Mouse (Mus musculus) ES-E14 (cell line): Measurements from ENCODE around the gene Cbr3. TPM values are rescaled to one million over a fixed set of nuclear protein-coding genes. Genes with fewer than 3 reads are reported as not detected.

ENCODE experiments used
- DNase-seq: peaks from one replicate; pipeline ENCODE4 v3.0.0-alpha.2; 2013; ENCODE audit warnings: low read depth, low spot score
- H3K27ac ChIP-seq: 2 replicates; pipeline ENCODE4 v1.5.1; 2012; ENCODE audit warnings: low read depth, mild to moderate bottlenecking, low read length, moderate library complexity, mixed read lengths; ENCODE audit not compliant: poor library complexity, insufficient read depth, severe bottlenecking
- H3K36me3 ChIP-seq: 2 replicates; pipeline ENCODE4 v1.6.1; 2012; ENCODE audit warnings: mild to moderate bottlenecking, low read length, moderate library complexity, mixed read lengths; ENCODE audit not compliant: control insufficient read depth, poor library complexity, insufficient read depth, severe bottlenecking
- H3K4me1 ChIP-seq, 2 experiments: fragments of 150-350 bp in 1 of 2; sonication (generic) in 1 of 2; 2 replicates each; pipeline ENCODE4 v1.6.1; 2012; ENCODE audit warnings: low read length in 2 of 2, mild to moderate bottlenecking in 1 of 2, mixed read lengths in 1 of 2; ENCODE audit not compliant: control insufficient read depth in 2 of 2, insufficient read depth in 2 of 2, poor library complexity in 1 of 2
- H3K4me3 ChIP-seq, 2 experiments: fragments of 150-350 bp in 1 of 2; sonication (generic) in 1 of 2; 2 replicates each; pipeline ENCODE4 v1.5.1; 2012; ENCODE audit warnings: low read length in 2 of 2, low read depth in 1 of 2, mild to moderate bottlenecking in 1 of 2, mixed read lengths in 1 of 2; ENCODE audit not compliant: insufficient read depth in 1 of 2, poor library complexity in 1 of 2, severe bottlenecking in 1 of 2
- H3K9ac ChIP-seq: 2 replicates; pipeline ENCODE4 v1.6.1; 2012; ENCODE audit warnings: low read depth, mild to moderate bottlenecking, low read length, mixed read lengths; ENCODE audit not compliant: poor library complexity, insufficient read depth, severe bottlenecking
- H3K9me3 ChIP-seq: fragments of 150-350 bp; sonication (generic); 2 replicates; pipeline ENCODE4 v1.6.1; 2012; ENCODE audit warnings: low read depth, mild to moderate bottlenecking, low read length; ENCODE audit not compliant: control insufficient read depth, insufficient read depth
- CHD2 ChIP-seq: IDR thresholded peaks from 2 replicates; pipeline ENCODE4 v1.6.1; 2014; ENCODE audit warnings: mild to moderate bottlenecking, low read depth, low read length, inconsistent platforms
- HCFC1 ChIP-seq: IDR thresholded peaks from 2 replicates; pipeline ENCODE4 v1.6.1; 2012; ENCODE audit warnings: low read length, inconsistent platforms, borderline replicate concordance; ENCODE audit not compliant: insufficient read depth
- MAFK ChIP-seq: IDR thresholded peaks from 2 replicates; pipeline ENCODE4 v1.6.1; 2014; ENCODE audit warnings: mild to moderate bottlenecking, low read depth, low read length, inconsistent platforms; ENCODE audit not compliant: insufficient read depth
- ZC3H11A ChIP-seq: IDR thresholded peaks from 2 replicates; pipeline ENCODE4 v1.6.1; 2012; ENCODE audit warnings: low read depth, mild to moderate bottlenecking, inconsistent platforms, low read length, borderline replicate concordance
- ZNF384 ChIP-seq: IDR thresholded peaks from 2 replicates; pipeline ENCODE4 v1.6.1; 2012; ENCODE audit warnings: low read depth, low read length, inconsistent platforms
- in situ Hi-C, 2 experiments: fragments of 600-800 bp; cut with MboI; formaldehyde crosslinking; loops; one replicate each; pipeline ENCODE4 v1.15.1; 2025; ENCODE audit warnings: low sequenced_read_pairs in 2 of 2, inconsistent platforms in 1 of 2; ENCODE audit not compliant: unreplicated experiment in 2 of 2
- total RNA-seq: library from RNA; depleted of rRNA; stranded (reverse); fragments of 300-350 nt; gene quantifications from 2 replicates; pipeline ENCODE4 v1.2.3, GENCODE M21; 2012; rRNA removed

The Cbr3 gene
- total RNA-seq, 1 experiment: 15.2 TPM

DNA sequence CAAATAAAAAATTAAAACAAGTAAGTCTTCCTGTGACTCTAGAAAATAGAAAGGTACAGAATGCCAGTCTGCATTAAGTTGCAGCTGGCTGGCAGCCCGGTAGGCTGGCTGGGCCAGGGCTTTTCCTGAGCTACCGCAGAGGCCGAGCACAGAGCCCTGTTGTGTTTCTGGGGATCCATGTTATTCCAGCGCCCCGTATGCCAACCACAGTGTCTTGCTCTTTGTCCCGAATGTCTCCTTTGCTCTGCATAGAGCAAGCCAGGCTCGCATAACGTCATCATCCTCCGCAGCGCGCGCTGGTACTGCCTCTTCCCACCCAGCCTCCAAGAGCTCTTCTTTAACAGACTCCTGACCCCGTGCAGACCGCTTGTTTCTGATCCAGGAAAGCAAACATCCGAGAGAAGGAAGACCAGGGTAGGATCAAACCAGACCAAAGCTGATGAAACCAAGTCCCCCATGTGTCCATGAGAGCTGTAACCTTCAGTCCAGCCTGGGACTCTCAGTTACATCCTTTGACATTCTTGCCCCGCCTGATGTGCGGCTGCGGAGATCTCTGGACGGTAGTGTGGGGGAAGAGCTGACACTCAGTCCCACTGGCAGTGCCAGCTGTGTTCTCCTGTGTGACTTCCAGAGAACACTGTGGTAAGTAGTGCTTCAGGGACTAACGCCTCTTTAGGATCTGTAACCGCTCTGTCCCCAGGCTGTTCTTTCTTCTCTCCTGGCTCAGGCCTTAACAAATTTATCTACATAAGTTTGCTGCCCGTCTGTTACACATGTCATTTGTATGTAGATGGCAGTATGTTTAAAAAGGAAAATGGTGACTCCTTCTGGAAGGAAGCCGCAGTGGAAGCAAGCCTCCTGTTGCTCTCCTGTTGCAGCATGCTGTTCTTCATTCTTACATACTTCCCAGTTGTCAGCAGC is 47.0 kb downstream of the Cbr3 start:
- Histone ChIP-seq H3K9ac (no peak overlapping the region), H3K36me3 (no peaks in the 10 kb centered on the region; the same call in 1 of the 2 replicates), H3K4me1 (peaks cover 0 to 2% of the 10 kb centered on the region in 2 experiments; a peak in 1 of 4 replicates), H3K27ac (no peak overlapping the region), H3K9me3 (no peaks in the 10 kb centered on the region), H3K4me3 (no peak overlapping the region)
- in situ Hi-C loops: no loop called here
- TF ChIP-seq HCFC1: no peak
- DNase-seq: no peak

DNA sequence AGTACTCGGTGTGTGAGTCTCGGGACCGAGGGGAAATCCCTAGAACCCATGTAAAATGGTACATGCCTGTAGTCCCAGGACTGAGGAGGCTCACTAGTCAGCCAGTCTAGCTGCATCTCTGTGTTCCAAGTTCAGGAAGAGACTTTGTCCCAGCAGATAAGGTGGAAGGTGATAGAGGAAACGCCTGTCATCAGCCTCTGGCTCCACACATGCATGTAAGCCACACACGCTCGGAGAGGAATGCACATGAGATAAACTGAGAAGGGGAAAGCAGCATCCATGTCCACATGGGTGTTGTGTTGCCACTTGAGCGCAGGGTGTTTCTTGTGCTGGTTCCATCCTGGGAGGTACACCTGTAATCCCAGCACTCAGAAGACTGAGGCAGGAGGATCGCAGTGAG is 48.3 kb downstream of the Cbr3 start:
- in situ Hi-C loops: no loop called here
- H3K36me3 ChIP-seq: no peaks in the 10 kb centered on the region; the same call in 1 of the 2 replicates
- no peak for DNase-seq
- no peak overlapping the region for H3K9ac ChIP-seq
- H3K9me3 ChIP-seq: no peaks in the 10 kb centered on the region
- H3K4me3 ChIP-seq: no peak overlapping the region
- peaks cover 0 to 2% of the 10 kb centered on the region in 2 experiments; a peak in 1 of 4 replicates for H3K4me1 ChIP-seq
- no peak overlapping the region for H3K27ac ChIP-seq
- TF ChIP-seq ZNF384 (no peak), HCFC1 (no peak)

DNA sequence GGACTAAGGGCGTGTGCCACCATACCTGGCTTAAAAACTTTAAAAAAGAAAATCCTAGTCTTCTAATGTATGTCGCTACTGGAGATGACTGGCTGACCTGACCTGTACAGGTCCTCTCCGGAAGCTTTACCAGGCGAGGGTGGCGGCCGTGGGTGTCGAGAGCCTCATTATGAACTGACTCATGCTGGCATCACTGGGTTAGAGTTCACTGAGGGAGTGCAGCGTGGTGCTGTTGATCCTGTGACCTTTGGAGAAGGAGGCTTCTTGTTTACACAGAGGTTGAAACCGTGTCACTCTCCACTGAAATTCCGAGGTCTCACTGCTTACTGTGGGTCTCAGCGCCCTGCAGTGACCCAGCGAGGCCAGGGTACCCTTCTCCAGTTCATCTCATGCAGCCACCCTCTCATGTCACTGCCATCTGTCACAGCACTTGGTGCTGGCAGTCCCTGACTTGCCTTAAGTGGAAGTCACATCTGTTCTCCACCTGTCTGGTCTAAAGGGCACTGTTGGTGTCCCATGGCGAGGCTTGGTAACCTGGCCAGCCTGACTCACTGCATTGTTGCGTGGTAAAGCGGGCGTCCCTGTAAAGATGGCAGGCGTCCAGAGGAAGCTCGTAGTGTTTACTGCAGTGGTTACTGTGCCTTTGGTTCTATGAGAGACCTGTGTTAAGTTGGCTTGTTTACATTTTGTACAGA is 50.0 kb downstream of the Cbr3 start:
- Histone ChIP-seq H3K4me1 (peaks cover 0 to 2% of the 10 kb centered on the region in 2 experiments; a peak in 1 of 4 replicates), H3K9ac (no peak overlapping the region), H3K9me3 (no peaks in the 10 kb centered on the region), H3K27ac (no peak overlapping the region), H3K4me3 (no peak overlapping the region), H3K36me3 (no peaks in the 10 kb centered on the region; the same call in 1 of the 2 replicates)
- in situ Hi-C loops: no loop called here
- DNase-seq: no peak
- TF ChIP-seq ZNF384 (no peak), CHD2 (no peak), HCFC1 (no peak), ZC3H11A (no peak), MAFK (no peak)

DNA sequence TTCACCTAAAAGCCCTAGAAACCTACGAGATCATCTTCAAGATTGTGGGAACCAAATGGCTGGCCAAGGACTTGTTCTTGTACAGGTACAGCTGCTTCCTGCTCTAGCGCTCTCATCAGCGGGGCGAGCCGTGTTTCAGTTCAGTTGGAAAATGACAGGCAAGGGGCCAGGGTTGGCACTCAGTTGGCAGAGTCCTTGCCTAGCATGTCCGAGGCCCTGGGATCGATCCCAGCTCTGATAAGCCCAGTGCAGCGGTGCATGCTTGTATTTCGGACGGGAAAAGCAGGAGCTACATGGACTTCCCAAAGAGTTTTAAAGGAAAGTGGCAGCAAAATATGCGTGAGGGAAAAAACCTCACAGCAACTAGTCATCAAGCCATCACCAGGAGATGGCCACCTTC is 56.2 kb downstream of the Cbr3 start:
- Histone ChIP-seq H3K9ac (no peak overlapping the region), H3K4me3 (no peak overlapping the region), H3K9me3 (no peaks in the 10 kb centered on the region), H3K4me1 (no peaks in the 10 kb centered on the region), H3K36me3 (no peaks in the 10 kb centered on the region), H3K27ac (no peak overlapping the region)
- TF ChIP-seq HCFC1 (no peak), ZNF384 (no peak), CHD2 (no peak), MAFK (no peak), ZC3H11A (no peak)
- in situ Hi-C loops: no loop called here
- DNase-seq: no peak

Other genes with a start within 250 kb of the Cbr3 start
- 27.5 and 44.1 TPM in 2 replicates for gene Setd4, start 79.2 kb upstream of the Cbr3 start, total RNA-seq
- 32.9 and 35.3 TPM in 2 replicates for gene Cbr1, start 77.4 kb upstream of the Cbr3 start, total RNA-seq
- not detected in 2 replicates for gene Gm5678, start 55.1 kb upstream of the Cbr3 start, total RNA-seq
- 11.6 and 16.8 TPM in 2 replicates for gene Dop1b, start 28.7 kb downstream of the Cbr3 start, total RNA-seq
- gene Morc3, start 148.9 kb downstream of the Cbr3 start, total RNA-seq: 90.3 and 98.4 TPM in 2 replicates
- 39.5 and 44.2 TPM in 2 replicates for gene Chaf1b, start 200.7 kb downstream of the Cbr3 start, total RNA-seq